Mouse (Mus musculus) heart, postnatal 4 days (tissue): ENCODE measurements around the gene Azgp1. TPM values are rescaled to one million over a fixed set of nuclear protein-coding genes. Genes with fewer than 3 reads are reported as not detected.

ENCODE experiments used
- total RNA-seq, 2 experiments: library from RNA; stranded (reverse); gene quantifications; 2 replicates each; pipeline ENCODE4 v1.2.3; 2021

The Azgp1 gene
- total RNA-seq, 2 experiments from 2014 or later = not detected

Other genes with a start within 250 kb of the Azgp1 start
- gene Nyap1, start 239.9 kb upstream of the Azgp1 start, total RNA-seq = 1 to 10 TPM; 3.1 to 3.3 TPM
- gene Tsc22d4, start 235.8 kb upstream of the Azgp1 start, total RNA-seq = 100 to 1,000 TPM; 230 to 231 TPM
- 10 to 100 TPM; 16.5 to 17.1 TPM for gene Ppp1r35, start 202.7 kb upstream of the Azgp1 start, total RNA-seq
- 10 to 100 TPM; 29.0 to 40.3 TPM for gene Mepce, start 193.9 kb upstream of the Azgp1 start, total RNA-seq
- 1 to 10 TPM; 2.4 to 3.2 TPM for gene Zcwpw1, start 193.7 kb upstream of the Azgp1 start, total RNA-seq
- 1 to 10 TPM in 1 of 2 experiments, under 1 TPM in 1; 0.71 to 2.4 TPM for gene Pilra, start 145.2 kb upstream of the Azgp1 start, total RNA-seq
- gene Pilrb1, start 123.4 kb upstream of the Azgp1 start, total RNA-seq = under 1 TPM in 1 of 2 experiments, not detected in 1; 0.38 TPM
- 1 to 10 TPM in 1 of 2 experiments, not detected in 1; 1.0 TPM for gene Pilrb2, start 109.7 kb upstream of the Azgp1 start, total RNA-seq
- under 1 TPM; 0.09 to 0.17 TPM for gene Cyp3a13, start 59.9 kb upstream of the Azgp1 start, total RNA-seq
- gene Gjc3, start 18.4 kb upstream of the Azgp1 start, total RNA-seq = under 1 TPM; 0.29 to 0.61 TPM
- gene Smok3a, start 39.7 kb downstream of the Azgp1 start, total RNA-seq = not detected
- gene Smok3b, start 39.9 kb downstream of the Azgp1 start, total RNA-seq = not detected
- gene Smok3c, start 71.7 kb downstream of the Azgp1 start, total RNA-seq = not detected
- 10 to 100 TPM; 22.6 to 25.0 TPM for gene Zkscan1, start 103.6 kb downstream of the Azgp1 start, total RNA-seq
- gene Zscan21, start 135.4 kb downstream of the Azgp1 start, total RNA-seq = 10 to 100 TPM; 20.8 to 22.7 TPM
- 10 to 100 TPM in 1 of 2 experiments, 1 to 10 TPM in 1; 7.6 to 10.6 TPM for gene Zfp113, start 174.2 kb downstream of the Azgp1 start, total RNA-seq
- gene Cops6, start 179.6 kb downstream of the Azgp1 start, total RNA-seq = 100 to 1,000 TPM; 134 to 143 TPM
- gene Ap4m1, start 190.5 kb downstream of the Azgp1 start, total RNA-seq = 10 to 100 TPM; 14.0 to 16.7 TPM
- 10 to 100 TPM; 80.5 to 86.4 TPM for gene Mcm7, start 190.9 kb downstream of the Azgp1 start, total RNA-seq
- gene Taf6, start 205.9 kb downstream of the Azgp1 start, total RNA-seq = 10 to 100 TPM; 27.7 to 28.8 TPM
- 1 to 10 TPM; 8.9 to 9.4 TPM for gene Cnpy4, start 206.0 kb downstream of the Azgp1 start, total RNA-seq
- 1 to 10 TPM; 4.3 to 4.6 TPM for gene Mblac1, start 212.8 kb downstream of the Azgp1 start, total RNA-seq
- gene Nxpe5, start 244.4 kb downstream of the Azgp1 start, total RNA-seq = under 1 TPM in 1 of 2 experiments, not detected in 1; 0.14 TPM